Mouse (Mus musculus) activated CD4-positive, CD25-positive, alpha-beta regulatory T cell, adult 9 weeks (primary cell): ENCODE measurements around the gene Gm17467. TPM values are rescaled to one million over a fixed set of nuclear protein-coding genes. Genes with fewer than 3 reads are reported as not detected.

Source experiments
- polyA plus RNA-seq: library from polyadenylated mRNA; unstranded; fragments of 100-300 nt; shearing (Covaris generic); gene quantifications from one replicate; pipeline ENCODE4 v1.2.1, GENCODE M21; 2017

The Gm17467 gene
- not detected for polyA plus RNA-seq

DNA sequence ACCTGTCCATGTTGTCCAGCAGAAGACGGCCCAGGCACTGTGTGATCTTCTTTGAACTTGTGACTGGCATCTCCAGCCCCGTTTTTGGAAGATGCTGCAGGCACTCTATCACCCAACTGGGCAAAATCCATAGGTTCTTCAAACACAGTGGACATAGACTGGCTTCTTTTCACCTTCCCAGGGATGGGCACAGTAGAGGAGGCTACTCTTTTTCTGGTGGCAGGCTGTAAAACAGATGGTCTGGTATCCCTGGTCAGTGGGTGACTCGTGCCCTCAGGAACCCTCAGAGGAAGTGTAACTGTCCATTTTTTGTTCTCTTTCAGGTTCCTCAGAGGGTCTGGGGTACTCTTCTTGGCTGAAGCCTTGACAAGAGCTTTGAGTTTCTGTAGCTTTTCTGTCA lies at the start of gene Gm17467:
TSS of gene Gm17467 (minus strand) at position 101 of the 400 bp plus-strand sequence.

Other genes with a start within 250 kb of the Gm17467 start
- not detected for gene Cldn34c2, start 123.1 kb downstream of the Gm17467 start, polyA plus RNA-seq
- not detected for gene Cldn34c3, start 88.9 kb upstream of the Gm17467 start, polyA plus RNA-seq